Mouse (Mus musculus) hindbrain, embryonic 13.5 days (tissue): Measurements from ENCODE around the gene Wdr46. TPM values are rescaled to one million over a fixed set of nuclear protein-coding genes. Genes with fewer than 3 reads are reported as not detected.

ENCODE experiments used
- ATAC-seq: fragments of 200-750 bp; cut with Nextera tagmentation; 2 replicates; pipeline ENCODE4 v1.8.0; 2017; ENCODE audit warnings: moderate TSS enrichment; ENCODE audit not compliant: low FRiP score
- H3K27ac ChIP-seq: fragments of 300-500 bp; sonication (generic); 2 replicates; pipeline ENCODE4 v1.5.1; 2015; ENCODE audit warnings: inconsistent platforms, mild to moderate bottlenecking, moderate library complexity
- H3K27me3 ChIP-seq: fragments of 300-500 bp; sonication (generic); 2 replicates; pipeline ENCODE4 v1.6.1; 2015; ENCODE audit warnings: mild to moderate bottlenecking, inconsistent platforms
- H3K36me3 ChIP-seq: fragments of 300-500 bp; sonication (generic); 2 replicates; pipeline ENCODE4 v1.6.1; 2015; ENCODE audit warnings: mild to moderate bottlenecking, inconsistent platforms
- H3K4me1 ChIP-seq: fragments of 300-500 bp; sonication (generic); replicated peaks from 2 replicates; pipeline ENCODE4 v1.6.1; 2015; ENCODE audit warnings: inconsistent platforms
- H3K4me2 ChIP-seq: fragments of 300-500 bp; sonication (generic); 2 replicates; pipeline ENCODE4 v1.6.1; 2015; ENCODE audit warnings: inconsistent platforms, mild to moderate bottlenecking, moderate library complexity
- H3K4me3 ChIP-seq: fragments of 300-500 bp; sonication (generic); 2 replicates; pipeline ENCODE4 v1.5.1; 2015; ENCODE audit warnings: mild to moderate bottlenecking, inconsistent platforms
- H3K9ac ChIP-seq: fragments of 300-500 bp; sonication (generic); 2 replicates; pipeline ENCODE4 v1.6.1; 2015; ENCODE audit warnings: mild to moderate bottlenecking, inconsistent platforms
- H3K9me3 ChIP-seq: fragments of 300-500 bp; sonication (generic); 2 replicates; pipeline ENCODE4 v1.6.1; 2016; ENCODE audit warnings: inconsistent platforms
- whole genome bisulfite sequencing: fragments of 180-500 bp; shearing (Covaris S2); methylation state at CpG from one replicate; pipeline ENCODE4 v1.1.7; 2015; 5-methylcytosine and 5-hydroxymethylcytosine counted together
- polyA plus RNA-seq: library from polyadenylated mRNA; unstranded; fragments of >200 nt; fragmentation: Nextera tagmentation; extraction: Ambion mirVana; gene quantifications from 2 replicates; pipeline ENCODE4 v1.2.1, GENCODE M21; 2015

Wdr46 gene
- polyA plus RNA-seq, 1 experiment from 2014 or later = 25.2 TPM

DNA sequence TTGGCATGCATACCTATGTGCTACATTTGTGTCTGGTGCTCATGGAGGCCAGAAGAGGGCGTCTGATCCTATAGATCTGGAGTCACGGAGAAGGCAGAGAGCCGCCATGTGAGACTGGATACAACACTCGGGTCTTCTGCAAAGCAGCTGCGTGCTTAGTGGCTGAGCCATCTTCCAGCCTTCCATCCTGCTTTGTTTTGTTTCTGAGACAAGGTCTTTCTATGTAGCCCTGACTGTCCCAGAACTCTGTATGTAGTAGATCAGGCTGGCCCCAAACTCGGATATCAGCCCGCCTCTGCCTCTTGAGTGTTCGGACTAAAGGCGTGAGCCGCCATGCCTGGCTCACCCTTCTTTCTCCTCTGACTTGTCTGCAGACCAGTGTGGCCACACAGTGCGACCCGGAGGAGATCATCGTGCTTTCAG is 25.5 kb upstream of the Wdr46 start:
- peaks cover 14% of the 10 kb centered on the region for H3K27me3 ChIP-seq
- H3K4me1 ChIP-seq = peaks cover 78% of the 10 kb centered on the region
- no peak overlapping the region for H3K27ac ChIP-seq
- peaks cover 55% of the 10 kb centered on the region for H3K36me3 ChIP-seq
- H3K4me3 ChIP-seq = peak overlapping the region; percentile 51
- peak overlapping the region; percentile 63 for H3K4me2 ChIP-seq
- WGBS = 68% methylated on average over 13 of the region's 13 CpGs
- H3K9me3 ChIP-seq = no peaks in the 10 kb centered on the region
- peak overlapping the region; percentile 67 for H3K9ac ChIP-seq
- ATAC-seq = no peak

GRCm38 (mm10) chr17:33915671-33916250 is 24.7 kb upstream of the Wdr46 start, which contains the start of the genes Tapbp and Zbtb22:
Gene Tapbp, plus strand, starts transcription at chr17:33915899.
Gene Zbtb22, plus strand, starts transcription at chr17:33915904.
- peak within 1 kb of the TSS; percentile 63 for H3K4me2 ChIP-seq
- no peaks in the 10 kb centered on the region for H3K9me3 ChIP-seq
- H3K27me3 ChIP-seq = peaks cover 14% of the 10 kb centered on the region
- peaks cover 53% of the 10 kb centered on the region for H3K36me3 ChIP-seq
- peak; percentile 91 for ATAC-seq
- H3K9ac ChIP-seq = peak within 1 kb of the TSS; percentile 67
- peak within 1 kb of the TSS; percentile 51 for H3K4me3 ChIP-seq
- under 1% methylated on average over 30 of the region's 34 CpGs for WGBS
- H3K27ac ChIP-seq = peak within 1 kb of the TSS; percentile 83
- H3K4me1 ChIP-seq = peaks cover 78% of the 10 kb centered on the region

DNA sequence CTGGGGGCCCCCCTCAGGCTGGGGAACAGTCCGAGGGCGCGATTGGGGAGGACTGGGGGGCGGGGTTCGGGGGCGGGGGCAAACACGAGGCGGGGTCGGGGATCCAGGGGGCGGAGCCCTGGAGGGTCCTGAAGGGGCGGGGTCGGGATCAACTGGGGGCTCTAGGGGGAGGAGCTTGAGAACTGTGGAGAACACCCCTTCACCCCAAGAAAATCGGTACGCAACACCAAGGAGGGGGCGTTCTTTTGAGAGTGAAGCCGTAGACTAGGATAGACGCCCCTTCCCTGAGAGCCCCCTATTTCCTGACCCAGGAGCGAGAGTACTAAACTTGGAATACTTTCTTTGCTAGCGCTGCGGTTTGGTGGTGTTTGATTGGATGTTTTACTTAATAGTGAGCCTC is 24.2 kb upstream of the Wdr46 start:
- under 1% methylated on average over 15 of the region's 20 CpGs for WGBS
- peak overlapping the region; percentile 67 for H3K9ac ChIP-seq
- H3K27ac ChIP-seq = peak overlapping the region; percentile 83
- ATAC-seq = peak; percentile 36
- H3K36me3 ChIP-seq = peaks cover 48% of the 10 kb centered on the region
- no peaks in the 10 kb centered on the region for H3K9me3 ChIP-seq
- peak overlapping the region; percentile 63 for H3K4me2 ChIP-seq
- peak overlapping the region; percentile 51 for H3K4me3 ChIP-seq
- H3K27me3 ChIP-seq = peaks cover 14% of the 10 kb centered on the region
- peaks cover 78% of the 10 kb centered on the region for H3K4me1 ChIP-seq

DNA sequence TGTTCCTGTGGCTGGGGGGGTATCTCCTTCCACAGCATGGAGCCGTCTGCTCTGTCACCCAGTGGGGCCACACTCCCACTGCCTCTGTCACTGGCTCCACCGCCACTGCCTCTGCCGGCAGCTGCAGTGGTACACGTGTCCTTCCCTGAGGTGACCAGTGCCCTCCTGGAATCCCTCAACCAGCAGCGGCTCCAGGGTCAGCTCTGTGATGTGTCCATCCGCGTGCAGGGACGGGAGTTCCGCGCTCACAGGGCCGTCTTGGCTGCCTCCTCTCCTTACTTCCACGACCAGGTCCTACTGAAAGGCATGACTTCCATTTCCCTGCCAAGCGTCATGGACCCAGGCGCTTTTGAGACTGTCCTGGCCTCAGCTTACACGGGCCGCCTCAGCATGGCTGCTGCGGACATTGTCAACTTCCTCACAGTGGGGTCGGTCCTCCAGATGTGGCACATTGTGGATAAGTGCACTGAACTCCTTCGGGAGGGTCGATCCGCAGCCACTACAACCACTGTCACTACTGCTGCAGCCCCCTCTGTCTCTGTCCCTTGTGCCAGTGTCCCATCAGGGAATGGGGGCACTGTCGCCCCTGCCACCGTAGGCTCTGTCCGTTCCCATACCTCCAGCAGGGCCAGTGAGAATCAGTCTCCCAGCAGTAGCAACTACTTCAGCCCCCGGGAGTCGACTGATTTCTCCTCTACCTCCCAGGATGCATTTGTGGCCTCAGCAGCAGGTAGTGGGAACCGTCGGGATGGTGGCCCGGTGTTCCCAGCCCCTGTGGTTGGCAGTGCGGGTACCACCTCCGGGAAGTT is 23.4 kb upstream of the Wdr46 start:
- Histone ChIP-seq H3K36me3 (peaks cover 40% of the 10 kb centered on the region), H3K9ac (peak overlapping the region; percentile 67), H3K9me3 (no peaks in the 10 kb centered on the region), H3K4me2 (peak overlapping the region; percentile 63), H3K4me1 (peaks cover 73% of the 10 kb centered on the region), H3K27me3 (peaks cover 14% of the 10 kb centered on the region), H3K27ac (no peak overlapping the region), H3K4me3 (peak overlapping the region; percentile 51)
- WGBS = 74% methylated on average over 31 of the region's 31 CpGs
- no peak for ATAC-seq

- peaks cover 69% of the 10 kb centered on the region for H3K4me1 ChIP-seq
- no peak for ATAC-seq
- H3K4me2 ChIP-seq = peak overlapping the region; percentile 63; the same call in 1 of the 2 replicates
- no peak overlapping the region for H3K27ac ChIP-seq
- peaks cover 14% of the 10 kb centered on the region for H3K27me3 ChIP-seq
- H3K4me3 ChIP-seq = peak overlapping the region; percentile 51; the same call in 1 of the 2 replicates
- peaks cover 34% of the 10 kb centered on the region for H3K36me3 ChIP-seq
- no peaks in the 10 kb centered on the region for H3K9me3 ChIP-seq
- WGBS = 85% methylated on average over 18 of the region's 18 CpGs
- H3K9ac ChIP-seq = peak overlapping the region; percentile 67; the same call in 1 of the 2 replicates
These were observed 22.7 kb upstream of the Wdr46 start for GRCm38 (mm10) chr17:33917656-33918292.

- H3K9ac ChIP-seq = peak overlapping the region; percentile 74
- no peak for ATAC-seq
- peak overlapping the region; percentile 73 for H3K4me2 ChIP-seq
- whole genome bisulfite sequencing = 59% methylated on average over 37 of the region's 37 CpGs
- H3K27me3 ChIP-seq = peaks cover 14% of the 10 kb centered on the region
- H3K36me3 ChIP-seq = peaks cover 27% of the 10 kb centered on the region
- peaks cover 69% of the 10 kb centered on the region for H3K4me1 ChIP-seq
- H3K4me3 ChIP-seq = peak overlapping the region; percentile 45
- H3K27ac ChIP-seq = no peak overlapping the region
- H3K9me3 ChIP-seq = no peaks in the 10 kb centered on the region
These were observed 21.9 kb upstream of the Wdr46 start for GRCm38 (mm10) chr17:33918293-33919203.

- Histone ChIP-seq H3K4me3 (peak overlapping the region; percentile 45), H3K27ac (peak overlapping the region; percentile 62), H3K9me3 (no peaks in the 10 kb centered on the region), H3K36me3 (peaks cover 16% of the 10 kb centered on the region), H3K9ac (peak overlapping the region; percentile 74), H3K4me1 (peaks cover 60% of the 10 kb centered on the region), H3K4me2 (peak overlapping the region; percentile 73), H3K27me3 (peaks cover 14% of the 10 kb centered on the region)
- ATAC-seq = no peak
- 1% methylated on average over 50 of the region's 52 CpGs for WGBS
These were observed 20.8 kb upstream of the Wdr46 start for GRCm38 (mm10) chr17:33919351-33920281.

DNA sequence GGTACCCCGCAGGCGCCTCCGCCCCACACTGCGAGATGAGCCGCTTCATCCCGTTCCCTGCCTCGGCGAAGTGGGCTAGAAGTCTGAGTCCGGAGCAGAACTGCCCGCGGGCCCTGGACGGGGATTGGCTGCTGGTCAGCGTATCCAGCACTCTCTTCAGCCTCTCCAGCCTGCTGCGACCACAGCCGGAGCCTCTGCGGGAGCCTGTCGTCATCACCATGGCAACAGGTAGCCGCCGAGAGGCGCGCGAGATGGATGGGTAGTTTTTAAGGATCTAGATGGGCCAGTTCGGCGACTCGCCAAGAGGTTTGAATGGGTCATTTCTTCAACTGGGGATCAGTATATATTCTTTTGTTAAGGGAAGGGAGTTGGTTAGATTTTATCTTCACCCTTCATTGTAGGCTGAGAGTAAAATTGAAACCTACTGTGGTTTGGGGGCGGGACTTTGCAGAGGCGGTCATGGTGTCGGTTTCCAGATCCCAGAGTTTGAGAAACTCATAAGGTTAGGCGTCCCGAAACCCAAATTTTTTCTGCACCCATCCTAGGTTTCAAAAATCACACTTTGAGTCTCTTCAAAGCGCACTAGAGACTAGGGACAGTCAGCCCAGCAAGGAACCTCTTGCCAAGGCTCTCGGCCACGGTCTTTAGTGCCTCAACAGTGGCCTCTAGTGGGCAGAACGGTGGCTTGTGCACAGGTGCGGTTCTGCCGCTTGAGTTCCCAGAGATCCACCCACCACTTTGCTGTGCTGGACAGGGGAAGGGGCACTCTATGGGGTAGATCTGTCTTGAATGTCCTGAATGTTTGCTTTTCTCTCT is 20.0 kb upstream of the Wdr46 start:
- peak overlapping the region; percentile 74 for H3K9ac ChIP-seq
- no peaks in the 10 kb centered on the region for H3K9me3 ChIP-seq
- peak overlapping the region; percentile 73 for H3K4me2 ChIP-seq
- peaks cover 17% of the 10 kb centered on the region for H3K36me3 ChIP-seq
- peak overlapping the region; percentile 45 for H3K4me3 ChIP-seq
- peaks cover 51% of the 10 kb centered on the region for H3K4me1 ChIP-seq
- H3K27me3 ChIP-seq = peaks cover 14% of the 10 kb centered on the region
- peak overlapping the region; percentile 62 for H3K27ac ChIP-seq
- under 1% methylated on average over 36 of the region's 36 CpGs for WGBS
- ATAC-seq = no peak

DNA sequence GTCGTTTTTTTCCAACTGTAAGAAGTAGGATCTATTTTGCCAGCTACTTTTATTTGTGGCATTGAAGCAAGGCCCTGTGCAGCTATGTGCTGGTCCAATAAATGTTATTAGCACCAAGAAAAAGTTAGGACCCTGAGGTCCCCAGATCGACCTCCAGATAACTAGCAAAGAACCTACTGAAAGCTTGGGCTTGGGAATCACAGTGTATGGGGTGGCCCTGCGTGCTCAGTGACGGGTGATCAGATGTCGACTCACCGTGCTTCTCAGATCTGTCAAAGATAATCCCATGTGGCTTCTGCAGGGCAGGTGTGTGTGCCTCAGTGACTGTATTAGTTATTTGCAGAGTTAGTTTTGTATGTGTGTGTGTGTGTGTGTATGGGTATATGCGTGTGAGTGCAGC is 19.1 kb upstream of the Wdr46 start:
- peaks cover 25% of the 10 kb centered on the region for H3K36me3 ChIP-seq
- H3K27ac ChIP-seq = no peak overlapping the region

DNA sequence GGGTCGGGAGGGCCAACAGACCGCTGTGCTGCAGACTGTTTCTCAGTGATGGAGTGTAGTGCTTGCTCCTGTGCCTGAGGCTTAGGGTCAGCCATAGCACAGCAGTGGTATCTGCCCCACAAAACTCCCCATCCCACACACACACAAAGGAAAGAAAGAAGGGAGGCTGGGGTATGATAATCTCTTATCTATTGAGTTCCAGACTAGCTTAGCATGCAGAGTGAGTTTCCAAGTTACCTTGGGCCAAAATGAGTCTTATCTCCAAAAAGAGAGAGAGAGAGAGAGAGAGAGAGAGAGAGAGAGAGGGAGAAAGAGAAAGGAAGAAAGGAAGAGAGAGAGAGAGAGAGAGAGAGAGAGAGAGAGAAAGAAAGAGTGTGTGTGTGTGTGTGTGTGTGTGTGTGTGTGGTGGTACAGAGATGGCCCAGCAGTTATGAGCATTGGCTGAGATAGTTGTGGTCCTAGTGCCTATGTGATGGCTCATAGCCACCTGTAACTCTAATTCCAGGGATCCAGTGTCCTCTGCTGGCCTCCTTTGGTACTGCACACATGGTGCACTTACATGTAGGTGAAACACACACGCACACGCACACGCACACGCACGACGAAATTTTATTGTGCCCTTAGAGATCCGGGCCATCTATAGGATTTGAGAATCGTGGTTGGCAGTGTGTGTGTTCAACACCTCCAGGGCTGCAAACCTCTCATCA is 15.7 kb upstream of the Wdr46 start:
- Histone ChIP-seq H3K4me3 (no peak overlapping the region), H3K4me2 (no peak overlapping the region), H3K27me3 (0 out of 2 replicates have a peak, but pooled peaks cover under 1% of the 10 kb centered on the region), H3K27ac (no peak overlapping the region), H3K4me1 (peaks cover 34% of the 10 kb centered on the region), H3K9ac (no peak overlapping the region), H3K9me3 (no peaks in the 10 kb centered on the region), H3K36me3 (peaks cover 22% of the 10 kb centered on the region)
- 84% methylated on average over 10 of the region's 10 CpGs for WGBS
- ATAC-seq = no peak

More for the DNA sequence above, 19.1 kb upstream of the Wdr46 start:
- no peaks in the 10 kb centered on the region for H3K9me3 ChIP-seq
- ATAC-seq = no peak
- peaks cover 51% of the 10 kb centered on the region for H3K4me1 ChIP-seq
- H3K9ac ChIP-seq = no peak overlapping the region
- WGBS = 86% methylated on average over 7 of the region's 7 CpGs
- H3K27me3 ChIP-seq = peaks cover 14% of the 10 kb centered on the region
- no peak overlapping the region for H3K4me2 ChIP-seq
- no peak overlapping the region for H3K4me3 ChIP-seq
